Mouse (Mus musculus): Measurements from ENCODE around the gene Slc35f1. TPM values are rescaled to one million over a fixed set of nuclear protein-coding genes. Genes with fewer than 3 reads are reported as not detected.
"Not testable (repeated sequence)": the region's sequence is repeated elsewhere in the genome, so short reads cannot be mapped to it uniquely, and the experiment has no call there.

The Slc35f1 gene
- polyA plus RNA-seq, 1 experiment, result not detected

GRCm38 (mm10) chr10:52877263-52878021 lies 187.1 kb downstream of the Slc35f1 start:
- no peak for TF ChIP-seq GATA1 (IDR thresholded peaks at IDR 0.05; ENCODE audit: low read length)
- TF ChIP-seq TAL1 (IDR thresholded peaks at IDR 0.05; ENCODE audit: low read length), result no peak
- no peaks in the 10 kb centered on the region for H3K27me3 ChIP-seq (ENCODE audit: control insufficient read depth)
- no peak overlapping the region for H3K4me3 ChIP-seq (replicated peaks)
- no peaks in the 10 kb centered on the region for H3K4me1 ChIP-seq (ENCODE audit: control insufficient read depth)
- H3K9me3 ChIP-seq (ENCODE audit: control insufficient read depth, low read length), result peaks cover 2% of the 10 kb centered on the region; the same call in 1 of the 2 replicates
- H3K36me3 ChIP-seq (ENCODE audit: control insufficient read depth), result no peaks in the 10 kb centered on the region

- Histone ChIP-seq H3K27me3 (ENCODE audit: control insufficient read depth) (no peaks in the 10 kb centered on the region), H3K4me1 (ENCODE audit: control insufficient read depth) (no peaks in the 10 kb centered on the region), H3K4me3 (replicated peaks) (no peak overlapping the region), H3K36me3 (ENCODE audit: control insufficient read depth) (no peaks in the 10 kb centered on the region), H3K9me3 (ENCODE audit: control insufficient read depth, low read length) (peaks cover 2% of the 10 kb centered on the region; the same call in 1 of the 2 replicates)
- no peak for TF ChIP-seq GATA1 (IDR thresholded peaks at IDR 0.05; ENCODE audit: low read length)
Observed at GRCm38 (mm10) chr10:52878093-52878801, 187.9 kb downstream of the Slc35f1 start.

GRCm38 (mm10) chr10:52896724-52897123 lies 206.4 kb downstream of the Slc35f1 start:
- H3K9me3 ChIP-seq (ENCODE audit: control insufficient read depth, low read length); H3K4me1 ChIP-seq (ENCODE audit: control insufficient read depth); H3K36me3 ChIP-seq (ENCODE audit: control insufficient read depth); H3K27me3 ChIP-seq (ENCODE audit: control insufficient read depth); H3K4me3 ChIP-seq (replicated peaks): not testable (repeated sequence)

GRCm38 (mm10) chr10:52904914-52905313 lies 214.6 kb downstream of the Slc35f1 start:
- Histone ChIP-seq H3K4me3 (replicated peaks) (no peak overlapping the region), H3K4me1 (ENCODE audit: control insufficient read depth) (no peaks in the 10 kb centered on the region), H3K36me3 (ENCODE audit: control insufficient read depth) (no peaks in the 10 kb centered on the region), H3K27me3 (ENCODE audit: control insufficient read depth) (no peaks in the 10 kb centered on the region), H3K9me3 (ENCODE audit: control insufficient read depth, low read length) (no peaks in the 10 kb centered on the region)
- TF ChIP-seq TAL1 (IDR thresholded peaks at IDR 0.05; ENCODE audit: low read length) (no peak), GATA1 (IDR thresholded peaks at IDR 0.05; ENCODE audit: low read length) (no peak)

GRCm38 (mm10) chr10:52911762-52912161 lies 221.4 kb downstream of the Slc35f1 start:
- Histone ChIP-seq H3K9me3 (ENCODE audit: control insufficient read depth, low read length) (no peaks in the 10 kb centered on the region), H3K4me1 (ENCODE audit: control insufficient read depth) (no peaks in the 10 kb centered on the region), H3K36me3 (ENCODE audit: control insufficient read depth) (no peaks in the 10 kb centered on the region), H3K4me3 (replicated peaks) (no peak overlapping the region), H3K27me3 (ENCODE audit: control insufficient read depth) (no peaks in the 10 kb centered on the region)
- no peak for TF ChIP-seq TAL1 (IDR thresholded peaks at IDR 0.05; ENCODE audit: low read length)
- no peak for TF ChIP-seq GATA1 (IDR thresholded peaks at IDR 0.05; ENCODE audit: low read length)

GRCm38 (mm10) chr10:52918715-52919114 lies 228.4 kb downstream of the Slc35f1 start:
- Histone ChIP-seq H3K9me3 (ENCODE audit: control insufficient read depth, low read length) (no peaks in the 10 kb centered on the region), H3K27me3 (ENCODE audit: control insufficient read depth) (no peaks in the 10 kb centered on the region), H3K4me1 (ENCODE audit: control insufficient read depth) (no peaks in the 10 kb centered on the region), H3K36me3 (ENCODE audit: control insufficient read depth) (no peaks in the 10 kb centered on the region), H3K4me3 (replicated peaks) (no peak overlapping the region)
- TF ChIP-seq TAL1 (IDR thresholded peaks at IDR 0.05; ENCODE audit: low read length) (no peak), GATA1 (IDR thresholded peaks at IDR 0.05; ENCODE audit: low read length) (no peak)

GRCm38 (mm10) chr10:52923143-52923542 lies 232.8 kb downstream of the Slc35f1 start:
- Histone ChIP-seq H3K36me3 (ENCODE audit: control insufficient read depth) (no peaks in the 10 kb centered on the region), H3K9me3 (ENCODE audit: control insufficient read depth, low read length) (no peaks in the 10 kb centered on the region)
- no peak for TF ChIP-seq GATA1 (IDR thresholded peaks at IDR 0.05; ENCODE audit: low read length)
- TF ChIP-seq TAL1 (IDR thresholded peaks at IDR 0.05; ENCODE audit: low read length), result no peak

GRCm38 (mm10) chr10:52926330-52926729 lies 236.0 kb downstream of the Slc35f1 start:
- H3K9me3 ChIP-seq (ENCODE audit: control insufficient read depth, low read length), result no peaks in the 10 kb centered on the region
- no peaks in the 10 kb centered on the region for H3K4me1 ChIP-seq (ENCODE audit: control insufficient read depth)
- TF ChIP-seq TAL1 (IDR thresholded peaks at IDR 0.05; ENCODE audit: low read length), result no peak
- TF ChIP-seq GATA1 (IDR thresholded peaks at IDR 0.05; ENCODE audit: low read length), result no peak
- H3K36me3 ChIP-seq (ENCODE audit: control insufficient read depth), result no peaks in the 10 kb centered on the region
- no peaks in the 10 kb centered on the region for H3K27me3 ChIP-seq (ENCODE audit: control insufficient read depth)
- no peak overlapping the region for H3K4me3 ChIP-seq (replicated peaks)

More at GRCm38 (mm10) chr10:52923143-52923542, 232.8 kb downstream of the Slc35f1 start:
- Histone ChIP-seq H3K4me3 (replicated peaks) (no peak overlapping the region), H3K27me3 (ENCODE audit: control insufficient read depth) (no peaks in the 10 kb centered on the region), H3K4me1 (ENCODE audit: control insufficient read depth) (no peaks in the 10 kb centered on the region)

GRCm38 (mm10) chr10:52932159-52932558 lies 241.8 kb downstream of the Slc35f1 start:
- TF ChIP-seq TAL1 (IDR thresholded peaks at IDR 0.05; ENCODE audit: low read length), result no peak
- H3K36me3 ChIP-seq (ENCODE audit: control insufficient read depth), result no peaks in the 10 kb centered on the region
- H3K4me3 ChIP-seq (replicated peaks), result no peak overlapping the region
- H3K4me1 ChIP-seq (ENCODE audit: control insufficient read depth), result no peaks in the 10 kb centered on the region
- H3K27me3 ChIP-seq (ENCODE audit: control insufficient read depth), result no peaks in the 10 kb centered on the region
- H3K9me3 ChIP-seq (ENCODE audit: control insufficient read depth, low read length), result no peaks in the 10 kb centered on the region

Data from erythroblast, embryonic 14.5 days (primary cell).